8 mouse cellular contexts compared by ENCODE assay signal in the genomic region with DNA sequence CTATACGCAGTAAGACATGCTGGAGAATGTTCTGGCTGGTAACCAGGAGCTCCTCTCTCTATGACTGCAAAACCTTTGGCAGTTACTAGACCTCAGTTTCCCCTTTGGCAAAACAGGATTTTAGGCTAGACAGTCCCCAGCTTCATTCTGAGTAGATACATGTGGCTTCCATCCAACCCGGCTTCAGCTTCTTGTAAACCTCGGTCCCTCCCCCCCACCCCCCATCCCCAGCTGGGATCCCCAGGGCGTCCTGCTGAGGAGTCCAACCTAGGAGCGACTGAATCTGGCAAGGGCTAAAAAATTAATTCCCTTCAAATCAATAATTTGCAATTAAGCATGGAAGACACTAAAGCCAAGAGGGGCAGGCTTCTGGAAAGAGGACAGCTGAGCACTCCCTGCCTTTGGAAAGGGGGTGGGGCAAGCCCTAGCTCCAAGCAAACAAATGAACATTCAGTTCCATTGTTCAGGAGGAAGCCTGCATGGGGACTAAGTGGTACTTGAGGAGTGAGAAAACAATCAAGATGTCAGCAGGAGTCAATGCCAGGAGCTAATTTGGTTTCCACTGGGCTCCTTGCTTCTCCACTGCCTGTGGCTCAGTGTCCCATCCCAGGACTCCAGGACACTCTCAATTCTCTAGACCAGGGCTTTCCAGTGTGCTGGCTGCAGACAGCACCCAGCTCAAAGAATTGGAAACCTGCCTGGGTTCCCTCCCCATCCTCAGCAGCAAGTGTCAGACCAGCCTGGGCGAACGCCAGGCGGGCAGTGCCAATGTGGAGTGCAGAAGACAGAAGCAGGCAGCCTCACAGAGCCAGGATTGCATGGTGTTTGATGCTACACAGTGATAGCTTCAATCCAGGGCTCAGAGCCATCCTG.
A peak's percentile ranks its signal among the peaks of the same experiment; 100 is the strongest.
DNase-seq lines count a peak whose midpoint lies in the region; ATAC-seq lines count a peak whose summit lies in the region.

No protein-coding gene starts in this region.

- DNase-seq in embryo, embryonic 9.5 days (ENCODE audit: extremely low spot score), result peak; percentile 31
- DNase-seq in gastrocnemius, postnatal 36 days, result peak; percentile 35
- peak; percentile 25 to 38 for DNase-seq in layer of hippocampus, postnatal 25 days (ENCODE audit: extremely low spot score in 1 of 2, low spot score in 1 of 2)
- no peak for DNase-seq in spleen, adult 18-20 months
- DNase-seq in testis, postnatal 14 days (ENCODE audit: low spot score), result no peak
- DNase-seq in B cell, adult 2 months, result no peak

- no peaks in the 10 kb centered on the region for H3K9me3 ChIP-seq in midbrain, embryonic 13.5 days

- peak overlapping the region; percentile 63 for H3K27ac ChIP-seq in midbrain, embryonic 13.5 days

- peak overlapping the region; percentile 25; the same call in 1 of the 2 replicates for H3K9ac ChIP-seq in midbrain, embryonic 13.5 days (replicated peaks)

- ATAC-seq in cerebellum, adult (ENCODE audit: insufficient number of reproducible peaks, low FRiP score, low TSS enrichment), result 0 out of 2 replicates have a peak, but pooled peaks have one; percentile 49
- ATAC-seq in midbrain, embryonic 13.5 days, result peak; percentile 83

- no peaks in the 10 kb centered on the region for H3K27me3 ChIP-seq in midbrain, embryonic 13.5 days

- no peaks in the 10 kb centered on the region for H3K36me3 ChIP-seq in midbrain, embryonic 13.5 days

- H3K4me3 ChIP-seq in midbrain, embryonic 13.5 days (replicated peaks), result no peak overlapping the region

- H3K4me2 ChIP-seq in midbrain, embryonic 13.5 days (replicated peaks), result no peak overlapping the region

- peaks cover 26% of the 10 kb centered on the region for H3K4me1 ChIP-seq in midbrain, embryonic 13.5 days (replicated peaks)

- intact Hi-C loops in gastrocnemius, postnatal 36 days (cut with DNase I), result no loop called here

- 22% methylated on average over 8 of the region's 8 CpGs for WGBS in midbrain, embryonic 13.5 days

Comparison
In these comparisons a context has a peak if more than half of its experiments do, and no peak if none do; other contexts are left out.
1. DNase-seq: peak in embryo, embryonic 9.5 days (single experiment), gastrocnemius, postnatal 36 days (2 of 2) and layer of hippocampus, postnatal 25 days (2 of 2); none in spleen, adult 18-20 months (0 of 2), testis, postnatal 14 days (single experiment) and B cell, adult 2 months (0 of 2).